Mouse (Mus musculus) embryonic fibroblast, embryonic 13.5 days (primary cell): ENCODE results near the gene Gm525.

ENCODE experiments used
- CTCF ChIP-seq: IDR thresholded peaks from 2 replicates; pipeline ENCODE4 v1.5.1; 2011; ENCODE audit warnings: mild to moderate bottlenecking, control low read depth, low read length, moderate library complexity, borderline replicate concordance; ENCODE audit not compliant: insufficient read depth
- POLR2A ChIP-seq: IDR thresholded peaks from 2 replicates; pipeline ENCODE4 v1.6.1; 2011; ENCODE audit warnings: low read depth, mild to moderate bottlenecking, control low read depth, low read length, moderate library complexity

- TF ChIP-seq CTCF (0 out of 2 replicates have a peak, but pooled peaks have one; percentile 3), POLR2A (no peak)
Observed at GRCm38 (mm10) chr11:89137915-89138314, 64.3 kb downstream of the Gm525 start.
